Mouse (Mus musculus): ENCODE data around the gene Akr1cl. TPM values are rescaled to one million over a fixed set of nuclear protein-coding genes. Genes with fewer than 3 reads are reported as not detected.
"Not testable (repeated sequence)": the region's sequence is repeated elsewhere in the genome, so short reads cannot be mapped to it uniquely, and the experiment has no call there.

Akr1cl gene
- polyA plus RNA-seq (2012; rRNA removed) = not detected in 2 replicates

DNA sequence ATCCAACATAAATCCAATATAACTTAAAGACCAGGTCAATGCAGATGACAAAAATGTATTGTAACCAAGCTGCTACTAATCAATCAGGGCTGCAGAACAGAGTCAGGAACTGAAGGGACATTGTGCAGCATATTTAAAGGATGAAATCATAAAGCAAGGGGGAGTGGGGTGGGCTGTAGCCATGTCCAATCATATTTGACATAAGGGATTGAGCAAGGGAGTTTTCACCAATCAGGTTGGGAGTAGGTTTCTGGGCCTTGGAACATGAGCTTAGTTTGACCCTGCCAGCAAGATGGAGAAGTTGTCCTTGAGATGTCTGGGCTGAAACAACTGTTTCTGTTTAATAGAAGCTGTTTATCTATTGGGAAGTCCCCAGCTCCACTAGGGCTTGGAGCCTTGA, at the start of gene Akr1cl:
Akr1cl (minus strand) TSS at position 119 of the 400 bp plus-strand sequence.
- TF ChIP-seq CTCF (IDR thresholded peaks at IDR 0.05; ENCODE audit: extremely low read depth, insufficient read depth, low read length) (no peak), POLR2A (IDR thresholded peaks at IDR 0.05; ENCODE audit: extremely low read depth, insufficient read depth, low read length) (no peak)
- Histone ChIP-seq H3K4me3 (ENCODE audit: insufficient read depth, low read length) (no peak within 1 kb of the TSS), H3K27ac (ENCODE audit: insufficient read depth, low read length) (no peak within 1 kb of the TSS), H3K4me1 (ENCODE audit: control insufficient read depth, insufficient read depth, low read length) (no peaks in the 10 kb centered on the region)

DNA sequence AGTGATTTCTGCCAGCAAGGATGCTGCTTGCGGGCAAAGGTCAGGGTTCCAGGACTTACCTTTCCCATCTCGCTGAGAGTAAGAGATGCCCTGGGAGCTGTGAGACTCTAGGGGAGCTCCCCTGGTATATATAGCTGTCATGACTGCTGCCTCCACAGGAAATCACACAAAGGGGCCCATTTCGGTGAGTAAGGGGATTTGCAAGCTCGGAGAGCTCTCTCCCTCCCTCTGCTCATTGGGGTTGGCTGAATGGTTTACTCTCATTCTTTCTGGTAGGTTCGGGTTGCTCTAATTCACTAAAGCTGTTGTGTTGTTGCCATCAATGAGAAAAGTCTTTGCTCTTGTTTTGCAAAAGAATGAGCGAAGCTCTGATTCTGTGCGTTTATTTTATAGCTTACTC, 49.6 kb upstream of the Akr1cl start, which contains the start of gene Crygb:
Crygb (minus strand) TSS at position 101 of the 400 bp plus-strand sequence.
- no peak within 1 kb of the TSS for H3K27ac ChIP-seq (ENCODE audit: insufficient read depth, low read length)
- TF ChIP-seq POLR2A (IDR thresholded peaks at IDR 0.05; ENCODE audit: extremely low read depth, insufficient read depth, low read length) (no peak), CTCF (IDR thresholded peaks at IDR 0.05; ENCODE audit: extremely low read depth, insufficient read depth, low read length) (no peak)
- H3K4me3 ChIP-seq (ENCODE audit: insufficient read depth, low read length) = no peak within 1 kb of the TSS
- H3K4me1 ChIP-seq (ENCODE audit: control insufficient read depth, insufficient read depth, low read length) = no peaks in the 10 kb centered on the region

- Histone ChIP-seq H3K4me1 (ENCODE audit: control insufficient read depth, insufficient read depth, low read length) (no peaks in the 10 kb centered on the region), H3K27ac (ENCODE audit: insufficient read depth, low read length) (no peak overlapping the region), H3K4me3 (ENCODE audit: insufficient read depth, low read length) (no peak overlapping the region)
- TF ChIP-seq CTCF (IDR thresholded peaks at IDR 0.05; ENCODE audit: extremely low read depth, insufficient read depth, low read length) (no peak), POLR2A (IDR thresholded peaks at IDR 0.05; ENCODE audit: extremely low read depth, insufficient read depth, low read length) (no peak)
Observed at GRCm38 (mm10) chr1:65075607-65076006, 43.0 kb upstream of the Akr1cl start.

- no peak for TF ChIP-seq POLR2A (IDR thresholded peaks at IDR 0.05; ENCODE audit: extremely low read depth, insufficient read depth, low read length)
- no peak for TF ChIP-seq CTCF (IDR thresholded peaks at IDR 0.05; ENCODE audit: extremely low read depth, insufficient read depth, low read length)
- no peak within 1 kb of the TSS for H3K4me3 ChIP-seq (ENCODE audit: insufficient read depth, low read length)
Observed at GRCm38 (mm10) chr1:65073589-65073988, 41.0 kb upstream of the Akr1cl start, which contains the start of gene Crygc. TSS of gene Crygc (minus strand) at chr1:65073689.

GRCm38 (mm10) chr1:65067842-65068241, 35.3 kb upstream of the Akr1cl start:
- no peak for TF ChIP-seq POLR2A (IDR thresholded peaks at IDR 0.05; ENCODE audit: extremely low read depth, insufficient read depth, low read length)
- TF ChIP-seq CTCF (IDR thresholded peaks at IDR 0.05; ENCODE audit: extremely low read depth, insufficient read depth, low read length) = no peak
- no peak overlapping the region for H3K4me3 ChIP-seq (ENCODE audit: insufficient read depth, low read length)
- H3K27ac ChIP-seq (ENCODE audit: insufficient read depth, low read length) = no peak overlapping the region
- H3K4me1 ChIP-seq (ENCODE audit: control insufficient read depth, insufficient read depth, low read length) = no peaks in the 10 kb centered on the region

More at GRCm38 (mm10) chr1:65073589-65073988, 41.0 kb upstream of the Akr1cl start, which contains the start of gene Crygc:
- H3K27ac ChIP-seq (ENCODE audit: insufficient read depth, low read length) = no peak within 1 kb of the TSS
- H3K4me1 ChIP-seq (ENCODE audit: control insufficient read depth, insufficient read depth, low read length) = no peaks in the 10 kb centered on the region

GRCm38 (mm10) chr1:65064201-65064600, 31.6 kb upstream of the Akr1cl start:
- no peak overlapping the region for H3K27ac ChIP-seq (ENCODE audit: insufficient read depth, low read length)
- no peaks in the 10 kb centered on the region for H3K4me1 ChIP-seq (ENCODE audit: control insufficient read depth, insufficient read depth, low read length)
- TF ChIP-seq POLR2A (IDR thresholded peaks at IDR 0.05; ENCODE audit: extremely low read depth, insufficient read depth, low read length) (no peak), CTCF (IDR thresholded peaks at IDR 0.05; ENCODE audit: extremely low read depth, insufficient read depth, low read length) (no peak)
- H3K4me3 ChIP-seq (ENCODE audit: insufficient read depth, low read length) = no peak overlapping the region

DNA sequence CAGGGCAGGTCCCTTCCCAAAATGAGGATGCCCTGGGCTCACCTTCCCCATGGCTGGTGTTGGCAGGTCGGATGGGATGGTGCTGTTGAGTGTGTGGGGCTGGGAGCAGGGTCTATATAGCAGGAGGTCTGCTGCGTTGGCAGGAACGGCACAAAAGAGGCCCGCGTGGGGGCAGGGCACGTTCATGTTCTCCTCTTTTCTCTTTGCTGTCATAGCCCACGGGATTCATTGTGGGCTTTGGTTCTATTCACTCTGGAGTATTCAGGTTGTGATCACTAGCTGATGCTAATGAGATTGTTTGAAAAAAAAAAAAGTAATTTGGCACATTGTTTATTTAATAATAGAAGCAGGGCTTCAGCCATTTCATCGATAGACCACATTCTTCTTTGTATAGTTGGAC, 30.8 kb upstream of the Akr1cl start, which contains the start of gene Crygd:
Crygd (minus strand) TSS at position 101 of the 400 bp plus-strand sequence.
- H3K4me3 ChIP-seq (ENCODE audit: insufficient read depth, low read length) = no peak within 1 kb of the TSS
- no peak within 1 kb of the TSS for H3K27ac ChIP-seq (ENCODE audit: insufficient read depth, low read length)
- TF ChIP-seq POLR2A (IDR thresholded peaks at IDR 0.05; ENCODE audit: extremely low read depth, insufficient read depth, low read length) (no peak), CTCF (IDR thresholded peaks at IDR 0.05; ENCODE audit: extremely low read depth, insufficient read depth, low read length) (no peak)
- H3K4me1 ChIP-seq (ENCODE audit: control insufficient read depth, insufficient read depth, low read length) = no peaks in the 10 kb centered on the region

GRCm38 (mm10) chr1:65052140-65052539, 19.6 kb upstream of the Akr1cl start:
- no peak for TF ChIP-seq CTCF (IDR thresholded peaks at IDR 0.05; ENCODE audit: extremely low read depth, insufficient read depth, low read length)
- TF ChIP-seq POLR2A (IDR thresholded peaks at IDR 0.05; ENCODE audit: extremely low read depth, insufficient read depth, low read length) = no peak
- H3K4me3 ChIP-seq (ENCODE audit: insufficient read depth, low read length) = no peak overlapping the region
- no peak overlapping the region for H3K27ac ChIP-seq (ENCODE audit: insufficient read depth, low read length)
- no peaks in the 10 kb centered on the region for H3K4me1 ChIP-seq (ENCODE audit: control insufficient read depth, insufficient read depth, low read length)

DNA sequence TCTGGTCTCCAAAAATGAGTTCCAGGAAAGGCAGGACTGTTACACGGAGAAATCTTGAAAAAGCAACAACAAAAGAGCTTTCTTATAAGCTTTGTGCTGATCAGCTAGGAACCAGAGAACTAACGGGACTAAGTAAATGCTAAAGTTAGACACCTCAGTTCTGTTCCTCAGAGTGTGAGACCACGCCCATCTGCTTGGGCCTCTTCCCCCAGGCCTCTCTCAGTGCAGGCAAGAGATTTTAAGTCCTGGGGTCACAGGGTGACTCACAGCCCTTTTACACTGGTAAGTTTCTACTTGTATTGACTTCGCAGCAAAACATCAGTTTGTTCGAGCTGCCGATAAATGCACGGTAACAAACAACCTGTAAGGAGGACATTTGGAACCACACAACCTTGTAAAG, 19.1 kb upstream of the Akr1cl start:
- H3K4me1 ChIP-seq (ENCODE audit: control insufficient read depth, insufficient read depth, low read length) = no peaks in the 10 kb centered on the region
- H3K27ac ChIP-seq (ENCODE audit: insufficient read depth, low read length) = no peak overlapping the region
- TF ChIP-seq POLR2A (IDR thresholded peaks at IDR 0.05; ENCODE audit: extremely low read depth, insufficient read depth, low read length) (no peak), CTCF (IDR thresholded peaks at IDR 0.05; ENCODE audit: extremely low read depth, insufficient read depth, low read length) (no peak)
- H3K4me3 ChIP-seq (ENCODE audit: insufficient read depth, low read length) = no peak overlapping the region

DNA sequence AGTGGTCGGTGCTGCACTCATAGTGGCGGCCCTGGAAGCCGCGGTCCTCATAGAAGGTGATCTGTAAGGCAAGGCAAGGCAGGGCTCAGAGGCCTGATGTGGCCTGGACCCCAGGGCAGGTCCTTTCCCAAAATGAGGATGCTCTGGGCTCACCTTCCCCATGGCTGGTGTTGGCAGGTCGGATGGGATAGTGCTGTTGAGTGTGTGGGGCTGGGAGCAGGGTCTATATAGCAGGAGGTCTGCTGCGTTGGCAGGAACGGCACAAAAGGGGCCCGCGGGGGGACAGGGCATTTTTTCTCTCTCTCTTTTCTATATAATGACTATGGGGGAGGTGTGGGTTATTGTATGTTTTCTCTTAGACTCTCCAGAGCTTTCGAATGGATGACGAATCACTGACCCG, 18.4 kb upstream of the Akr1cl start, which contains the start of gene Cryge:
Cryge (minus strand) TSS at position 198 of the 400 bp plus-strand sequence.
- not testable (repeated sequence) for H3K27ac ChIP-seq (ENCODE audit: insufficient read depth, low read length); H3K4me3 ChIP-seq (ENCODE audit: insufficient read depth, low read length); H3K4me1 ChIP-seq (ENCODE audit: control insufficient read depth, insufficient read depth, low read length)
